Mouse (Mus musculus): ENCODE data around the gene Grik5.
A peak's percentile ranks its signal among the peaks of the same experiment; 100 is the strongest.
"Not testable (repeated sequence)": the region's sequence is repeated elsewhere in the genome, so short reads cannot be mapped to it uniquely, and the experiment has no call there.

The Grik5 gene

DNA sequence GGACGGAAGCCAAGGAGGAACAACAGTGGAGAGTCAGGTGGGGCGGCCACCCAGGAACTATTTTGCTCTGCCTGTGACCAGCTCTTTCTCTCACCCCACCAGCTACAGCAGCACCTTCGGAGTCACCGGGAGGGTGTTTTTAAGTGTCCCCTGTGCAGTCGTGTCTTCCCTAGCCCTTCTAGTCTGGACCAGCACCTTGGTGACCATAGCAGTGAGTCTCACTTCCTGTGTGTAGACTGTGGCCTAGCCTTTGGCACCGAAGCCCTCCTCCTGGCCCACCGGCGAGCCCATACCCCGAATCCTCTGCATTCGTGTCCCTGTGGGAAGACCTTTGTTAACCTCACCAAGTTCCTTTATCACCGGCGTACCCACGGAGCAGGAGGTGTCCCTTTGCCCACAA lies 8.3 kb upstream of the Grik5 start:
- no peak for DNase-seq (ENCODE audit: inconsistent ontology term)

DNA sequence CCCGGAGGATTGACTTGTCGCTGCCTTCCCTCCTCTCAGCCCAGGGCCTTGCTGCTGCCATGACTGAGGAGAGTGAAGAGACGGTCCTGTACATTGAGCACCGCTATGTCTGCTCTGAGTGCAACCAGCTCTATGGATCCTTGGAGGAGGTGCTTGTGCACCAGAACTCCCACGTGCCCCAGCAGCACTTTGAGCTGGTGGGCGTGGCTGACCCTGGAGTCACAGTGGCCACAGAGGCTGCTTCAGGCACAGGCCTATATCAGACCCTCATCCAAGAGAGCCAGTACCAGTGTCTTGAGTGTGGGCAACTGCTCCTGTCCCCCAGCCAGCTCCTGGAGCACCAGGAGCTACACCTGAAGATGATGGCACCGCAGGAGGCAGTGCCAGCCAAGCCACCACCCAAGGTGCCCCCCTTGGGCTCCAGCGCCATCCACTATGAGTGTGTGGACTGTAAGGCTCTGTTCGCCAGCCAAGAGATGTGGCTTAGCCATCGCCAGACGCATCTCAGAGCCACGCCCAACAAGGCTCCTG lies 7.4 kb upstream of the Grik5 start:
- no peak for DNase-seq (ENCODE audit: inconsistent ontology term)

DNA sequence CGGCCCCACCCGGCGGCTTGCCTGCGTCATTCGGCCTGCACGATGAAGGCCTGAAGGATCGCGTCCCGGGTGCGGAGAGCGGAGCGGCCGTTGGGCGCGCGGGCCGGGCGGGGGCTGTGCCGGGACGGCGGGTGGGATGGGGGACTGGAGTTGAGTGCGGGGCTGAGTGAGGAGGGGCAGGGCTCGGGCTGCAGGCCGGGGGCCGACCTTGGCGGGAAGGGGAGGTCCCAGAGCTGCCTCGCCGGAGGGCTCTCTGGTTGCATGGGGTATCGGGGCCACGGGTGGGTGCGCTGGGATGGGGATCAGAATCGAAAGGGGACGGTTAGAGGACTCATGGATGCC lies 5.2 kb upstream of the Grik5 start:
- DNase-seq (ENCODE audit: inconsistent ontology term) = no peak

DNA sequence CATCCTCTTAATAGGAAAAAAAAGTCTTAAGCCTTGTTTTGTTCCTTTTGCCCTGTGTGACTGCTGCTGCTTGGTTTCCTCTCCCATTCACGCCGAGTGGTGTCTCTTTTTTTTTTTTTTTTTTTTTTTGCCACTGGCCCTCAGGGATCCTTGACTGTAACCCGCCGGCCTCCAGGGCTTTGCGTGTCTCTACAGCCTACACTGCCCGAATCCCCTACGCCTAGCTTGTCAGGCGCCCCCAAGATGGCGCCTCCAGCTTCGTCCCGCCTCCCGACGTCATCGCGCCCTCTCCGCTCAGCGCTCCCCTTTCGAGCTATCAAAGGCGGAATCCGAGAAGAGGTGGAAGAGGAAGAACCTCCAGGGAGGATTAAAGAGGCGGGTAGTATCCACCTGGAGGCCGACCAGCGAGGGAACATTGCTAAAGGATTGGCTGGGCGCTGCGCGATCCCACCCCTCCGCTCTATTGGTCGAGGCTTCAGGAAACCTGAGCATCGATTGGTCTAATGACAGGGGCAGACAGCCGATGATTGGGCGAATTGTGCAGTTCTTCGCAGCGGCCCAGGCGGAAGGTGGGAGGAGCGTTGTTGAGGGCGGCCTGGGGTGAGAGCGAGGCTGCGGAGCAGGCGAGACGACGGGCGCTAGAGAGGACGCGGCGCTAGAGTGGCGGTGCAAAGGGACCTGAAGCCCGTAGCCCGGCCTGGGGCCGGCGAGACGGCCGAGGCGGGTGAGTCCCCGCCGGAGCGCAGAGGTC lies 4.7 kb upstream of the Grik5 start:
- DNase-seq (ENCODE audit: inconsistent ontology term) = peak; percentile 100

DNA sequence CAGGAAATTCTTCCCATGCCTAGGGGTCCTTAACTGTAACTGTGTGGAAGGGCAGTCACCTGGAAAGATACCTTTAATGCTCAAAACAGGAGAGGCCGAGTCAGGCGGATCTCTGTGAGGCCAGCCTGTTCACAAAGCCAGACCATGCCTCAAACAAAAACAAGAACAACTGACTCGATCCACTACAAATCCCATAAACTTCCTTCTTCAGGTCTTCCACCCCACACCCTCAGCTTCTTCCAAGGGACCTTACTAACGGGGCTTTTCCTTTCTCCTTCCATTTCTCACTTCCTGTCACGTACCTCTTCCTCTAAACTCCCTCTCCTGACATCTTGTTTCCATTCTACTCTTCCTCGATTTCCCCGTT lies 4.1 kb upstream of the Grik5 start:
- DNase-seq (ENCODE audit: inconsistent ontology term) = no peak

DNA sequence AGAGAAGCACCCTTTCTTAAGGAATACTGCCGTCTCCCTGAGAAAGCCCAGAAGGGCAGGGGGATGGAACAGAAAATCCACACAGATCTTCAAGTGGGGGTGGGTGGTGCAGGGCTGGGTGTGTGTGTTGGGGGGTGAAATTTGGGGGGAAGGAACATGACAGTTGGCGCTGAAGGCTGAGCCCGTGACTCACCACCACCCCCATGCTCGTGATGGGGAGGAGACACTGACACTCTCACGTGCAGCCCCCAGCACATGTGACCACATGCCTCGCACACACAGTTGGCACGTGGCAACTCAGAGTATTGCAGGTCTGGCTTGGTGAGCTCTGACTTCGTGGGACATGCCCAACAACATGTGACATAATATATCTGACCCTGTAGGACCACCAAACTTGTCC lies 1.8 kb upstream of the Grik5 start:
- DNase-seq (ENCODE audit: inconsistent ontology term) = no peak

DNA sequence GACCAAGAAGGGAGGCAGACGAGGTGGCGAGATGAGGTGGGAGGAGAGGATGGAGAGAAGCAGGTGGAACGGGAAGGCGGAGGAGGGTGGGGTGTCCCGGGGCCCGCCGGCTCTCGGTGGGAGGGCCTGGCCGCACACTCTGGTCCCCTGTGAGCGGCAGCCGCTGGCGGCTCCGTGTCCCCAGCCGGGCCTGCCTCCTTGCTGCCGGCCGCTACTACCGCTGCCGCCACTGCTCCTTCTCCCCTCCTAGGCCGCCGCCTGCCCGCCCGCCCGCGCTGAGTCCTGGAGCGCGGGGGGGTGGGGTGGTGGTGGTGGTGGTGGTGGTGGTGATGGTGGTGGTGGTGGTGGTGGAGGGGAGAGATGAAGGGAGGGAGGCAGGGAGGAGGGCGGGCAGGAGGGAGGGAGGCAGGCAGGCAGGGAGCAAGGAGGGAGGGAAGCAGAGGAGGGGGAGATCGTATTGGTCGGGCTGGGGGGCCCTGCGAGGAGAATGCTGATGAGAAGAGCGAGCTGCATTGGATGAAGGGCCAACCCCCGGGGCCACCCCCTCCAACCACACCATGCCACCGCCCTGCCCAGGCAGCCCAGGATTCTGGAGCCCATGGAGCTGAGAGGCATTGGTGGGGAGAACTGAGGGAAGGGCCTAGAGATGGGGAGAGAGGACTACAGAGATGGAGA lies 707 bp upstream of the Grik5 start:
- DNase-seq (ENCODE audit: inconsistent ontology term) = peak; percentile 94

DNA sequence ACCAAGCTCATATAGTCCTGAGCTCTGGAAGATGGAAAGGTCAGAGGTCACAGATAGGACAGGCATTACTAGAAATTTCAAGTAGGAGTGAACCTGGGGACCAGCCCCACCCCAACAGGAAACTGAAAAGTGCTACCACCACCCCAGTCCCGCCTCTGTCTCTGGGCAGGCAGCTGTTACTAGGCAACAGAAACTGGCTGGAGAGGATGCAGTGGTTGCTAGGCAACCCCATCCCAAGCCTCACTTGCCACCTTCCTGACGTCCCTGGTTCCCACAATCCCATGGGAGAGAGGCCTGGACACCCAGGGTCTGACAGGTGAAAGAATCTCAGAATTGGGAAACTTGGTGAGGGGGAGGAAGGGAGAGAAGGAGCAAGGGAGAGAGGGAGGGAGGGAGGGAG lies 3.4 kb downstream of the Grik5 start:
- DNase-seq (ENCODE audit: inconsistent ontology term) = no peak

DNA sequence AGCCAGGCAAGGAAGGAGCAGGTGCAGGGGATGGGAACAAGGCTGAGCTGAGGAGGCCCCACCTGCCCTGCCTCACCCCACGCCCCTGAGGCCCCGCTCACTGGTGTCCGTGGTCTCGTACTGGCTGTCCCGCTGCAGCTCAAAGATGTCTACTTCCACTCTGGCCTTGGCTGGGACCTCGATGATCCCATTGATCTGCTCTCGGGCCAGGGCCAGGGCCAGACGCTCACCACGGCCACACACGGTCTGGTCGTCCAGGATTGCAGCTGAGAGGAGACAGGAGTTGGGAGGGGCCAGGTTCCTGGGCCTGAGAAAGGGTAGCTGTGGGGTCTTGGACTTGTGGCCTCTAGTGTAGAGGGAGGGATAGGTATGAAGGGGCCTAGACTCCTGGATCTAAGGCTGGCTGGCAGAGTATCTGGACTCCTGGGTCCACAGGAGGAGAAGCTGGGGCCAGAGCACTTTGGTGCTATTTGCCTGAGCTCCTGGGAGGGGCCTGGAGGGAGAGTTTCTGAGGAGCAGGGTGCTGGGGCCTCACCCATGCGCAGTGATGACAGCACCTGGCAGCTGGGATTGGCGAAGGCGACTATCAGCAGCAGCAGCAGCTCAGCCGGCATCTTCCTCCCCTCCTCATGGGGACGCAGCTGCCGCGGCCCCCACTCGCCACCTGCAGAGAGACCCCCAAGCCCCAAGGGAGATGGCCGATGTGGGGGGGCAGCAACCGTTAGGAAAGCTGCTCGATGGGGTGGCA lies 4.1 kb downstream of the Grik5 start:
- no peak for DNase-seq (ENCODE audit: inconsistent ontology term)

DNA sequence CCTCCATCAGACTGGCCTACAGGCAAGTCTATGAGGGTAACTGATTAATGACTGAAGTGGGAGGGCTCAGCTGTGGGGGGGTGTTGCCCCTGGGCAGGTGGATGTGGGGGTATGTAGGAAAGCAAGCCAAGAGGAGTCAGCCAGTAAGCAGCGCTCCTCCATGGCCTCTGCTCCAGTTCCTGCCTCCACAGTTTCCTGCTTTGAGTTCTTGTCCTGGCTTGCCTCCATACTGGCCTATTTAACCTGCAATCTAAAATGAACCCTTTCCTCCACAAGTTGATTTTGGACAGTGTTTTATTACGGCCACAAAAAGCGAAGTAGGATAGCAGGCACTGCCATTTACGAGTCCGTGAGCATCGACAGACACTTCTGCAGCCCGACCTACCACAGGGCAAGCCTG lies 4.8 kb downstream of the Grik5 start:
- DNase-seq (ENCODE audit: inconsistent ontology term) = no peak

DNA sequence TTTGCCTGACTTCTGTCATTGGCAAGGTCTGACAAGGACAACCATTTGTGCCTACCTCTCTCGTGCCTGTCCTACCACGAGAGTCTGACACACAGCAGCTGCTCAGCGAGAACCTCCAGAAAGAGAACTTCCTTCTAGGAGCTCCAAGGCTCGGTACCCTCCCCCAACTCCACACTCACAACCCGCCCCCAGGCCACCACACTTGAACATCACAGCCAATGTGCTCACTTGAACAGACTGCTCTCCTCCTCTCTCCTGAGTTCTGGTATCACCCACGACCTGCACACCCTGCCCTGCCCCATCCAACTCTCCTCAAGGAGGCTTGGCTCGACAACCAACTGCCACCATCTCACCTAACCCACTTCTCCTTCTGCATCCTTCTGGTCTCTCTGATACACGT lies 8.2 kb downstream of the Grik5 start:
- DNase-seq (ENCODE audit: inconsistent ontology term) = no peak

DNA sequence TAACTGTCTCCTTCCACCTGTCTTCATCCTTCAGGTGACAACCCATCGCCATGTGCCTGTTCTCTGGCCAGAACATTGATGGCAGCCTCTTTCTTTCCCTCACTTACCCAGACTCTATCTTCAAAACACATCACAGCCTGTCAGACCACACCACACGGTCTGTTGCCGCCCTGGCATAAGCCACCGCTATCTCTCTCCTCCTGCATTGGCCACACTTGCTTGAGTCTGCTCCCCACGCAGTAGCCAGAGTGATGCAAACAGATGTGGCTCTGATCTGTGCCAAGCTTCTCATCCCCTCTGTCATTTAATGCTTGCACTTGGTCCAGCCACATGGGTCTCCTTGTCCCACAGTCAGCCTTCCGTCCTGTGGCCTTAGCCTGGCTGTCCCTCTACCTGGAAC lies 8.8 kb downstream of the Grik5 start:
- no peak for DNase-seq (ENCODE audit: inconsistent ontology term)

DNA sequence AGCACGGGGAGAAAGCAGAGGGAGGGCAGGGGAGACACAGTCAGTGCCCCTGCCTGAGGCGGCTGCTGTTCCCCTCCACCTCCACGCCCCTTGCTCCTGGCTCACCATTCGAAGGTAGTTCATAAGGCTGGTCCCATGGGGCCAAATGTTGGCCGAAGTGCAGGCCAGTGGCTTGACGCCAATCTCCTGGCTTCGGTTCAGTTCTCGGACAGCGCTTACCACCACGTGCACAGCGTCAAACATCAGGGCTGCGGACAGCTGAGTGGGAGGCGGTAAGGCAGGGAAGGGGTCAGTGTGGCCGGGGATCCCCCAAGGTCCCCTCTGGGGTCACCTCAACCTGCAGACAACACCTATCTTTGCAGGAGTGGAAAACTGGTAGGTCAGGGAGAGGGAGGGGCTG lies 13.3 kb downstream of the Grik5 start:
- DNase-seq (ENCODE audit: inconsistent ontology term) = no peak

DNA sequence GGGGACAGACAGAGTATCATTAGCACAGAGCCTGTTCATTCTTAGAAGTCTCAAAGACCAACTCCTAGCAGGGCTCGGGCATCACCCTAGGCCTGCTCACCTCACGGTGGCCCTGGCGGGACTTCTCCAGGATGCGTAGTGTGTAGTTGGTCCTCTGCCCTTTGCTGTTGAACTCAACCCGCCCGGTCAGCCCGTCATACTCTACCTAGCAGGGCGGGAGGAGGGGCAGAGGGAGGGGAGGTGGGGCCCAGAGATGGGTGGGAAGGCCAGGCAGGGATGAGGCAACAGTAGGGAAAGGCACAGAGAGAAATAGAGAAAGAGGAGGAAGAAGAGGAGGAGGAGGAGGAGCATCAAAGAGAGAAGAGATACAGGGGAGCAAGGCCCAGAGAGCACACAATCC lies 13.8 kb downstream of the Grik5 start:
- no peak for DNase-seq (ENCODE audit: inconsistent ontology term)

DNA sequence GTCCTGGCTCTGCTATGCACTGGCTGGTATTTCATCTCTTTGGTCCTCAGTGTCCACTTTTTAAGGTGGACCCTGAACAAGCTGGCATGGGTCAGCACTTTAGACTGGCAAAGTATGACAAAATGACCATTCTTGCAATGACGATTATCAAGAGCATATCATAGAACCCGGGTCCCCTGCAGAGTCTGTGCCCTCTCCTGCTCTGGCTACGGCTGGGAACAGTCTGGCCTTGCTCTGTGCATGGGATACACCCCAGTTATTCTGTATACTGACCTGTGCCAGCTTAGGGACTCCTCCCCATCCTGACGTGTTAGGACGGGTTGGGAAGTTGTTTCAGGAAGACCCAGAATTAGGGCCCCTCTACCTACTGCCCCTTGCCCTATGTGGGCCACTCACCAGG lies 14.3 kb downstream of the Grik5 start:
- DNase-seq (ENCODE audit: inconsistent ontology term) = no peak

DNA sequence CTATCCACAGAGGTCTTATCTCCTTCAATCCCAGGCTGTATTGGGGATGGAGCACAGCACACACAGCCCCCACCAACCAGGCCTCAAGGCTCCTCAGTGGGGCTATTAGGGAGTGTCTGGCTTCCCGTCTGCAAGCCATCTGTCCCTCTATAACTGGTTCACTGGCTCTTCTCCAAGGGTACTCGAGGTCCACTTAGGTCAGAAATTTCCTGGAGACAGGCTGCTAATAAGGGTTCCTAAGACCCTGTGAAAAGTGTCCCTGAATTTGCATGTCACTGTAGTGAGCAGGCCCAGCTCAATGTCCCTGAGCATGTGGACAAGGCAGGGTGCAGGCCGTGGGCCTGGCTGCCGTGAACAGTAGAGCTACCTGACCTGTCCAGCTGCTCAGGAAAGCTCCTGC lies 15.2 kb downstream of the Grik5 start:
- no peak for DNase-seq (ENCODE audit: inconsistent ontology term)

DNA sequence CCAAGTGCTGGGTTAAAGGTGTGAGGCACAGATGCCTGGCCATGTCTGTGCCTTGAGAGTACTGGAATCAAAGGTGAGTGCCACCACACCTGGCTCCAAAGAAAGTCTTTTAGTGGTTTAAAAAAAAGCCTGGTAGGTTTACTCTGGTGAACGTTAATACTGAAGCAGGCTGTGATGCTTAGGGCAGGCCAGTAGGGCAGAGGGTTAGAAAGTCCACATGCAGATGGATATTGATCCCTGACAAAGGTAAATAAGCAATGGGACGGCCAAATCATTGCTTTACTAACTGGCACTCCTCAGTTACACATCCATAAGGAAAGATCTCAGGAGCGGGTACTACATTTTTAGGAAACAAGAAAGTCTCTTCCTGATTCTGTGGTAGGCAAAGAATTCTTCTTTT lies 19.6 kb downstream of the Grik5 start:
- DNase-seq (ENCODE audit: inconsistent ontology term) = no peak

DNA sequence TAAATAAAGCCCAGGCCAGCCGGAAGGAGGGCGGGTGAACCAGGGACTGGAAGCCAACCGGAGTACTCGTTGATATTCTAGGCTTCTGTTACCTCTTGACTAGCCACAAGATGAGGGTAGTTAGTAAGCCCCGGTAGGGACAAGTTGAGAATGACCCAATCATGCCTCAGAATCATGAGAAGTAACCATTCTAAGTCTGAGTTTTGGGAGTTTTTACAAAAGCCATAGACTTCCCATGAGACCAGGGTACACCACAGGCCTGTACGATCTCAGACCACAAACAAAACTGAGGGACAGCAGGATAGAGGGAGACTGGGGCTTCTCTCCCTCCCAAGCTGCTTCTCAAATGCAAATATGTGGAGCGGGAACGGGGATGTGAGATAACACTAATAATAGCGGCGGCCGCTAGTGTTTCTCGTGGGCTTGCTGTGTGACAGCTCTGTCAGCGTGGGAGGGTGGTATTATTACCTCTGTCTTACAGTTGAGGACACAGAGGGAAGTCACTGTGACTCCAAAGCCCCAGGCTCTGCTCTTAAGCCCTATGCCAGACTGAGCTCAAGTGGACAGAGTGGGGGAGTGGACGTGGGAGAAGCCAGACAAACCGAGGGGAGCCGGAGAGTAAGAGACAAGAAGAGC lies 22.7 kb downstream of the Grik5 start:
- DNase-seq (ENCODE audit: inconsistent ontology term) = no peak

DNA sequence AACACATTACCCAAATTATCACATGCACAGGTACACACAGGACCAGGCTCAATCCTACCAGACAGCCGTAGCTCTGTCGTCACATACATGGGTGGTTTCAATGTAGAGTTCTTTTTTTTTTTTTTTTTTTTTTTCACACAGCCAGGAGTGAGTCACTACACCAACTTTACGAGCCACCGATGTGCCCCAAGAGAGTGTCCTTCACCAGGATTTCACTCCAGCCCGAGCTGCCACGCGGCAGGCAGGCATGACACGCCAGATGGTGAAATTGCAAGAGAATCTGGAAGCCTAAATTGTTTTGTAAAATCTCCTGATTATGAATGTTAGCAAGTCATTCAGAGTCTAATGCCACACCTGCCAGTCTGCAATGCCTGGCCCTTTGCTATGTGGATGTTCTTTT lies 24.8 kb downstream of the Grik5 start:
- DNase-seq (ENCODE audit: inconsistent ontology term) = no peak

DNA sequence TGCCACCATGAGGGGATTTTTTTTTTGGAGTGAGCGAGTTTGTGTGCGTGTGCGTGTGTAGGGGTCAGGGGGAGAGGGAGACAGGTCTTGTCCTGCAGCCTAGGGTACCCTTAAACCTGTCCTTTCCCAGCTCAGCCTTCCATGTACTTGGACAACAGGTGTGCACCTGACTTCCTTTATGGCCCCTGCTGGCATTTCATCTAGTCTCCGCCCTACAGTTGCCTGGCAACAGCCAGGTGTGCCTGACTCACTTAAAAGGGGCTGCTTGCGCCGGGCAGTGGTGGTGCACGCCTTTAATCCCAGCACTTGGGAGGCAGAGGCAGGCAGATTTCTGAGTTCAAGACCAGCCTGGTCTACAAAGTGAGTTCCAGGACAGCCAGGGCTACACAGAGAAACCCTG lies 27.5 kb downstream of the Grik5 start:
- not testable (repeated sequence) for DNase-seq (ENCODE audit: inconsistent ontology term)

DNA sequence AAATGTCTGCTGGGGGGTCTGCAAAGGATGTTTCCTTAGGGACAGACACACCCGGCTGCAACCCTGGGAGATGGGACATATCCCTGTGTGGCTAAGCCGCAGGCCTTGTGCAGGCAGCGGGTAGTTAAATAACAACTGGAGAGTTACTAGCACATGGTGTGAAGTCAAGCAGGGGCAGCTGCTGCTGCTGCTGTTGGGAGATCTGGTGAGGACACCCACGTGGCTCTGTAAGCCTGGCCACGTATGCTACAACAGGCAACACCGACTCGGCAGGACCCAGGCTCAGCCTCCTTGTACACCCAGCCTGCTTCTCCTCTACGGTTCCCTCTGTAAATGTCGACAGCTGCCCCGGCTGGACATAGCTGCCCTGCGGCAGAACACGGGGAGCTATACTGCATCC lies 30.2 kb downstream of the Grik5 start:
- DNase-seq (ENCODE audit: inconsistent ontology term) = no peak

DNA sequence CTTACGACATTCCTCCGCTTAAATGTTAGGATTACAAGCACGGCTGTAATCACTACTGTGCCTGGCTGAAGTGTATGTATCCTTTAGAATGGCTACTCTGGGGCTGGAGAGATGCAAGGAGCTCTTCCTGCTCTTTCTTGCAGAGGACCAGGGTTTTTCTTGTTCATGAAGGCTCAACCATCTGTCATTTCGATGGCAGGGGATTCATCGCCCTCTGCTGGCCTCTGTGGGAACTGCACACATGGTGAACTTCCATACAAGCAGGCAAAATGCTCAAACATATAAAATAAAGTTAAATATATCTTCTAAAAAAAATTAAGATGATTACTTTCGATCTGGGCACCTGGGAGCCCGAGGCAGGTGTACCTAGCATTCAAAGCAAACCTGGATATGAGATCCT lies 36.2 kb downstream of the Grik5 start:
- DNase-seq (ENCODE audit: inconsistent ontology term) = peak; percentile 12

Data from Muller cell, postnatal 12 days (primary cell).